Mouse (Mus musculus): ENCODE measurements around the gene Ptgr1. TPM values are rescaled to one million over a fixed set of nuclear protein-coding genes. Genes with fewer than 3 reads are reported as not detected.
A peak's percentile ranks its signal among the peaks of the same experiment; 100 is the strongest.

The Ptgr1 gene
- total RNA-seq, 2 experiments from 2014 or later, result 3.7 to 3.8 TPM

- no peak for DNase-seq (ENCODE audit: low spot score in 2 of 2)
Observed at GRCm38 (mm10) chr4:58992195-58992594, 5.3 kb upstream of the Ptgr1 start.

GRCm38 (mm10) chr4:58990609-58991434 is 3.9 kb upstream of the Ptgr1 start:
- DNase-seq (ENCODE audit: low spot score in 2 of 2), result no peak

GRCm38 (mm10) chr4:58989303-58989898 is 2.5 kb upstream of the Ptgr1 start:
- no peak for DNase-seq (ENCODE audit: low spot score in 2 of 2)

GRCm38 (mm10) chr4:58985157-58985648 is 1.7 kb downstream of the Ptgr1 start:
- DNase-seq (ENCODE audit: low spot score in 2 of 2), result peak; percentile 84

- no peak for DNase-seq (ENCODE audit: low spot score in 2 of 2)
Observed at GRCm38 (mm10) chr4:58982806-58983205, 4.1 kb downstream of the Ptgr1 start.

- no peak for DNase-seq (ENCODE audit: low spot score in 2 of 2)
Observed at GRCm38 (mm10) chr4:58981421-58981820, 5.5 kb downstream of the Ptgr1 start.

GRCm38 (mm10) chr4:58975711-58976110 is 11.2 kb downstream of the Ptgr1 start:
- DNase-seq (ENCODE audit: low spot score in 2 of 2), result no peak

- no peak for DNase-seq (ENCODE audit: low spot score in 2 of 2)
Observed at GRCm38 (mm10) chr4:58970678-58971077, 16.2 kb downstream of the Ptgr1 start.

- no peak for DNase-seq (ENCODE audit: low spot score in 2 of 2)
Observed at GRCm38 (mm10) chr4:58965136-58965535, 21.8 kb downstream of the Ptgr1 start.

GRCm38 (mm10) chr4:58963271-58963670 is 23.6 kb downstream of the Ptgr1 start:
- no peak for DNase-seq (ENCODE audit: low spot score in 2 of 2)

- no peak for DNase-seq (ENCODE audit: low spot score in 2 of 2)
Observed at GRCm38 (mm10) chr4:58961719-58962118, 25.2 kb downstream of the Ptgr1 start.

- no peak for DNase-seq (ENCODE audit: low spot score in 2 of 2)
Observed at GRCm38 (mm10) chr4:58952630-58953029, 34.3 kb downstream of the Ptgr1 start.

- DNase-seq (ENCODE audit: low spot score in 2 of 2), result no peak
Observed at GRCm38 (mm10) chr4:58948391-58948790, 38.5 kb downstream of the Ptgr1 start.

GRCm38 (mm10) chr4:58944695-58945094 is 42.2 kb downstream of the Ptgr1 start:
- no peak for DNase-seq (ENCODE audit: low spot score in 2 of 2)

GRCm38 (mm10) chr4:58944206-58944553 is 42.7 kb downstream of the Ptgr1 start:
- DNase-seq (ENCODE audit: low spot score in 2 of 2), result no peak

- DNase-seq (ENCODE audit: low spot score in 2 of 2), result peak; percentile 92 to 95
Observed at GRCm38 (mm10) chr4:58943420-58944205, 43.3 kb downstream of the Ptgr1 start, which contains the start of gene Zkscan16. Zkscan16 (plus strand) TSS chr4:58943628.

- DNase-seq (ENCODE audit: low spot score in 2 of 2), result no peak
Observed at GRCm38 (mm10) chr4:58942942-58943341, 44.0 kb downstream of the Ptgr1 start.

- DNase-seq (ENCODE audit: low spot score in 2 of 2), result no peak
Observed at GRCm38 (mm10) chr4:58941638-58942037, 45.3 kb downstream of the Ptgr1 start.

GRCm38 (mm10) chr4:58935846-58936245 is 51.1 kb downstream of the Ptgr1 start:
- no peak for DNase-seq (ENCODE audit: low spot score in 2 of 2)

GRCm38 (mm10) chr4:58934746-58935476 is 52.0 kb downstream of the Ptgr1 start:
- DNase-seq (ENCODE audit: low spot score in 2 of 2), result peak; percentile 35 to 82

GRCm38 (mm10) chr4:58934308-58934707 is 52.6 kb downstream of the Ptgr1 start:
- DNase-seq (ENCODE audit: low spot score in 2 of 2), result no peak
